Mouse (Mus musculus) forebrain, postnatal 0 days (tissue): Measurements from ENCODE around the gene Usp12. TPM values are rescaled to one million over a fixed set of nuclear protein-coding genes. Genes with fewer than 3 reads are reported as not detected.

Experiments used
- ATAC-seq: fragments of 200-750 bp; cut with Nextera tagmentation; 2 replicates; pipeline ENCODE4 v1.8.0; 2017; ENCODE audit warnings: mild to moderate bottlenecking, moderate library complexity
- DNase-seq: peaks from one replicate; pipeline ENCODE4 v3.0.0-alpha.2; 2015
- H3K27ac ChIP-seq: fragments of 300-500 bp; sonication (generic); 2 replicates; pipeline ENCODE4 v1.5.1; 2014; ENCODE audit warnings: low read depth, mild to moderate bottlenecking, antibody characterized with exemption, low read length, moderate library complexity, mixed read lengths
- H3K27me3 ChIP-seq: fragments of 300-500 bp; sonication (generic); 2 replicates; pipeline ENCODE4 v1.6.1; 2014; ENCODE audit warnings: mild to moderate bottlenecking, low read length, mixed read lengths; ENCODE audit not compliant: insufficient read depth
- H3K36me3 ChIP-seq: fragments of 300-500 bp; sonication (generic); 2 replicates; pipeline ENCODE4 v1.6.1; 2014; ENCODE audit warnings: mild to moderate bottlenecking, moderate library complexity; ENCODE audit not compliant: insufficient read depth
- H3K4me1 ChIP-seq: fragments of 300-500 bp; sonication (generic); 2 replicates; pipeline ENCODE4 v1.6.1; 2014; ENCODE audit warnings: antibody characterized with exemption; ENCODE audit not compliant: insufficient read depth
- H3K4me2 ChIP-seq: fragments of 300-500 bp; sonication (generic); 2 replicates; pipeline ENCODE4 v1.6.1; 2014; ENCODE audit warnings: low read depth, mild to moderate bottlenecking, moderate library complexity
- H3K4me3 ChIP-seq: fragments of 300-500 bp; sonication (generic); 2 replicates; pipeline ENCODE4 v1.5.1; 2014; ENCODE audit warnings: low read depth, low read length, mixed read lengths
- H3K9ac ChIP-seq: fragments of 300-500 bp; sonication (generic); 2 replicates; pipeline ENCODE4 v1.6.1; 2014; ENCODE audit warnings: mild to moderate bottlenecking
- H3K9me3 ChIP-seq: fragments of 300-500 bp; sonication (generic); 2 replicates; pipeline ENCODE4 v1.6.1; 2016; ENCODE audit warnings: low read length
- CTCF ChIP-seq: sonication (generic); IDR thresholded peaks from 2 replicates; pipeline ENCODE4 v1.5.1; 2016; ENCODE audit warnings: antibody characterized with exemption, control low read depth, low read depth
- WGBS: fragments of 180-500 bp; shearing (Covaris S2); extraction: QIAGEN DNeasy Blood & Tissue Kit; methylation state at CpG from one replicate; pipeline ENCODE4 v1.1.7; 2014; 5-methylcytosine and 5-hydroxymethylcytosine counted together
- polyA plus RNA-seq: library from polyadenylated mRNA; unstranded; fragments of >200 nt; fragmentation: Nextera tagmentation; extraction: Ambion mirVana; gene quantifications from 2 replicates; pipeline ENCODE4 v1.2.1, GENCODE M21; 2015
- total RNA-seq: library from RNA; depleted of rRNA; stranded (reverse); fragments of >200 nt; gene quantifications from 2 replicates; pipeline ENCODE4 v1.2.3, GENCODE M21; 2014

Usp12 gene
- total and polyA plus RNA-seq, 2 experiments from 2014 or later = 16.2 to 31.1 TPM

DNA sequence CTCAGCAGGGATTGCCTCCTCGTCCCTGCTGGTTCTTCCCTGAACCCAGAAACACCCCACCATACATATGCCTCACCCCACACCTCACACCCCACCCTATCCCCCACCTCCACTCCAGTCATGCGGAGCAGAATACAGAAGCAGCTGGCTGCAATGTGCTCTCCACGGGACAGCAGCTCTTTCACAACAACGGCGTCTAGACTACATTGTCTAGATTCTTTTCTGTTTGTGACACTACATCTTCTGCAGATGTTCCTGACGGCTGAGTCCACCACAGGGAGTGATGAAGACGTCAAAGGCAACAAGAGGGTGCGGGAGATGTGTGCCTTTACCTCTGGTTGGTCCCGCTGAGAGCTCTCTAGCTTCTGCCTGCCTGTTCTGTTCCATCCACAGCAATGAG lies 3.2 kb upstream of the Usp12 start:
- DNase-seq (no peak), ATAC-seq (no peak)
- H3K4me1 ChIP-seq = peaks cover 7% of the 10 kb centered on the region
- H3K9ac ChIP-seq = no peak overlapping the region
- H3K9me3 ChIP-seq = no peaks in the 10 kb centered on the region
- H3K27me3 ChIP-seq = no peaks in the 10 kb centered on the region
- H3K27ac ChIP-seq = no peak overlapping the region
- TF ChIP-seq CTCF = no peak
- no peaks in the 10 kb centered on the region for H3K36me3 ChIP-seq
- H3K4me3 ChIP-seq = no peak overlapping the region
- H3K4me2 ChIP-seq = no peak overlapping the region
- WGBS = 60% methylated on average over 9 of the region's 9 CpGs

DNA sequence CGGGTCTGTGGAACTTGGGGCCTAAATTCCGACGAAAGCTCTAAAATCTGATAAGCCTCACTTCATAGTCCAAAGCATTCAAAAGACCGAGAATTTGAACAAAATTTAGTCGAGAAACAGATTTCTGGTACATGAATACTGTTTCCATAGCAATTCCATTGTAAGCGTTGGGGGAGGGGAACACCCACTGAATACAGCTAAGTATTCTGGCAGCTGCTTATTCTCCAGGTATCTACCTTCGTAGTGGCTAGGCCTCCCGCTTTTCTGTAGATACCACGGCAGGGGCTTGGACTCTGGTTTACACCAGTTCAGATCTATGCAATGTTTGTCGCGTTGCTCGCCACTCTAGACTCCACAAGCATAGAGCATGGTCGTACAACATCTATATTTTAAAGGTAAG lies 922 bp upstream of the Usp12 start:
- WGBS = 63% methylated on average over 13 of the region's 13 CpGs
- Histone ChIP-seq H3K4me1 (peaks cover 10% of the 10 kb centered on the region), H3K27me3 (no peaks in the 10 kb centered on the region), H3K9ac (no peak overlapping the region), H3K9me3 (no peaks in the 10 kb centered on the region), H3K4me2 (peak overlapping the region; percentile 79; the same call in 1 of the 2 replicates), H3K4me3 (no peak overlapping the region), H3K36me3 (no peaks in the 10 kb centered on the region), H3K27ac (peak overlapping the region; percentile 94)
- no peak for TF ChIP-seq CTCF
- DNase-seq = peak; percentile 64
- ATAC-seq = no peak

DNA sequence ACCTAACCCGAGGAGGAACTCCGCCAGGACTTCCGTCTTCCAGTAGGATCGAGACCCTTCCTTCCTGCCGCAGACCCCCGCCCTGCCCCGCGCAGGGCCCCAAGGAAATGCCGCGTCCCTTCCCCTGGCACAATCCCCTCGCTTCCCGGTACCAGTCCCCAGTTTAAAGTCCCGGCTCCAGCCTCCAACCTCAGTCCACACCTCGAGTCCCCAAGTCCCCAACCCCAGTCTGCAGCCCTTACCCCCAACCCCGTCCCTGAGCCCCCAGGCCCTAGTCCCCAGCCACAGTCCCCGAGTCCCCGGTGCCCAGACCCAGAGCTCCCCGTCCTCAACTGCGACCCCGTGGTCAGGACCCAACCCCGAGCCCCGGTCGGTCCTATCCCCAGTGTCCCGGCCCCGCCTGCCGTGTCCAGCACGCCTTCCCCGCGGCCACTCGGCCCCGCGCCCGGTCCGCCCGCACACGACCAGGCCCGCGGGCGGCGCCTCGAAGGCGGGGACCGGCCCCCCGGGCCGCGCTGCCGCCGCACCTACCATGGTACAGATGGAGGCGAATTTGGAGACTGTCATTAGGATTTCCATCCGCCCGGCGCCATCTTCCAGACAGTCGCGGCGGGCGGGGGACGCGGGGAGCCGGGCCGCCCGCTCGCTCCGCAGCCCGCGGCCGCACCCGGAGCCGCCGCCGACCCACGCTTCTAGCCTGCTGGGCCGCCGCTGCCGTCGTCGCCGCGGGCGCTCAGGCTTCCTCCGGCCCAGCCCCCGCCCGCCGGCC lies 538 bp downstream of the Usp12 start:
- peak overlapping the region; percentile 94 for H3K27ac ChIP-seq
- no peak for TF ChIP-seq CTCF
- H3K4me2 ChIP-seq = peak overlapping the region; percentile 79
- H3K4me3 ChIP-seq = peak overlapping the region; percentile 76
- no peaks in the 10 kb centered on the region for H3K9me3 ChIP-seq
- DNase-seq (no peak), ATAC-seq (peak; percentile 61)
- WGBS = 3% methylated on average over 82 of the region's 83 CpGs
- H3K36me3 ChIP-seq = no peaks in the 10 kb centered on the region
- H3K9ac ChIP-seq = peak overlapping the region; percentile 89
- no peaks in the 10 kb centered on the region for H3K27me3 ChIP-seq
- peaks cover 10% of the 10 kb centered on the region for H3K4me1 ChIP-seq

DNA sequence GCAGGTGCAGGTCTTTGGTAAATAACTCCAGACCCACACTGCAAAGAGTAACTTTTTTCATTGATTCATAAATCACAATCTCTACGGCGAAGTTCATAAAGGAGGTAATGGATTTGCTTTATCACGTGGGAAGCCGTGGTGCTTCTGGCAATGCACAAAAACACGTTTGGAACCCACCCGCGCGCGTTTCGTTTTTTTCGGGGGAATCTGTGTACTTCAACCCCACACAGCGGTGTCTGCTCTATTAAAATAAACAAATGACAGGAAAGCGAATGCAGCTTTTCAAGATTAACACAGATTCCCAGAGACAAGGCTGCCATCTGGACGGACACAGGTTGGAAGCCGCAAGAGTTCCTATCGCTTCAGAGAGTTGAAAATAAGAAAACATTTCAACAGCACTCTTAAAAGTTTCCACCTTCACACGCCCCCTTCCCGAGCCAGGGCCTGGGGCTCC lies 1.1 kb downstream of the Usp12 start:
- H3K4me1 ChIP-seq = peaks cover 10% of the 10 kb centered on the region
- H3K9me3 ChIP-seq = no peaks in the 10 kb centered on the region
- peak overlapping the region; percentile 76 for H3K4me3 ChIP-seq
- WGBS = 3% methylated on average over 18 of the region's 18 CpGs
- TF ChIP-seq CTCF = no peak
- H3K36me3 ChIP-seq = no peaks in the 10 kb centered on the region
- DNase-seq (no peak), ATAC-seq (no peak)
- no peak overlapping the region for H3K27ac ChIP-seq
- H3K27me3 ChIP-seq = no peaks in the 10 kb centered on the region
- H3K4me2 ChIP-seq = peak overlapping the region; percentile 79
- peak overlapping the region; percentile 89 for H3K9ac ChIP-seq

DNA sequence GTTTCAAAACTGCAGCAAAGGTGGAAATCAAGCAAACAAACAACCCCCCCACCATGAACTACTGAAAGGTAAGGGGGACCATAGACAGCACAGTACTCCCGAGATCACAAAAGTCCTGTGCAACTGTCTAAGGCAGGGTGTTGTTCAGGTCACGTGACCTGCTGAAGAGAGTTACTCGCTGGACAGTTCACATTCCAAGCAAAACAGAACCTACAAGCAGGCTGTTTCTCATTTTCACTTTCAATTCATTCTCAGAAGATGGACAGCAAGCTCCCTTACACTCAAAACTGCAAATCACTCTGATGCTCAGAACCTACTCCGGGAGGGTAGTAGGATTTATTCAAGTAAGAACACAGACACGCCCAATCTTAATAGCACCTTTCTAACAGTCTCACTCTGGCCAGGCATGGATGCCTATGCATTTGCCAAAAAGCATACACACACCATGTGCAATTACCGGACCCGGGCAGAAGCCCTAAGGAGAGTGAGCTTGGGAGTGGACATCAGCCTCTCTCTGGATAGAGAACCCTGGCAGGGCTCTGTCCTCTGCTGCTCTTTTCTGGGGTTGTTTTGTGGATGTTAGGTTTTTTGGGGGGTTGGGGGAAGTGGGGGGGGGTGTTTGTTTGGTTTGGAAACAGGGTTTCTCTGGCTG lies 2.5 kb downstream of the Usp12 start:
- H3K4me2 ChIP-seq = peak overlapping the region; percentile 2
- H3K4me1 ChIP-seq = peaks cover 10% of the 10 kb centered on the region
- DNase-seq (no peak), ATAC-seq (no peak)
- no peak overlapping the region for H3K4me3 ChIP-seq
- H3K27me3 ChIP-seq = no peaks in the 10 kb centered on the region
- no peak overlapping the region for H3K27ac ChIP-seq
- H3K9me3 ChIP-seq = no peaks in the 10 kb centered on the region
- H3K36me3 ChIP-seq = no peaks in the 10 kb centered on the region
- TF ChIP-seq CTCF = no peak
- no peak overlapping the region for H3K9ac ChIP-seq
- whole genome bisulfite sequencing = 82% methylated on average over 7 of the region's 7 CpGs

DNA sequence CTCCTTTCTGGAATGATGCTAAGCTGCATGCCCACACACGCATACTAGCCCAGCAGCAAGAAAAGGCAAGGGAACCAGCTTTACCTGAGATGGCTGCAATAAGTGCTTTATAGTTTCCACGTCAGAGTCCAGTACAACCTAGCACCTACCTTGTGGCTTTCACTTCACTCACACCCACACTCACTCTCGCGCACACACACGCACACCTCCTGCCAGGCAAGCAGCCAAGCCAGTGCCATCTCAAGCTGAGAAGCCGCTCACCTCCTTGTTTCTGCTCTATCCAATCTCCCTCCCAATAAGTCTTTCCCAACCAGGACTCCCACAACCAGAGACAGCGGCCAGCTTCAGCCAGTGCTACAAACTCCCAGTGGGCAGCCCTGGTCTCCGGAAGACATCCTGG lies 3.9 kb downstream of the Usp12 start:
- Histone ChIP-seq H3K27ac (no peak overlapping the region), H3K36me3 (no peaks in the 10 kb centered on the region), H3K27me3 (no peaks in the 10 kb centered on the region), H3K4me3 (no peak overlapping the region), H3K4me1 (peaks cover 10% of the 10 kb centered on the region), H3K9me3 (no peaks in the 10 kb centered on the region), H3K4me2 (no peak overlapping the region), H3K9ac (peak overlapping the region; percentile 14; the same call in 1 of the 2 replicates)
- TF ChIP-seq CTCF = no peak
- 67% methylated on average over 8 of the region's 8 CpGs for WGBS
- DNase-seq (no peak), ATAC-seq (no peak)

DNA sequence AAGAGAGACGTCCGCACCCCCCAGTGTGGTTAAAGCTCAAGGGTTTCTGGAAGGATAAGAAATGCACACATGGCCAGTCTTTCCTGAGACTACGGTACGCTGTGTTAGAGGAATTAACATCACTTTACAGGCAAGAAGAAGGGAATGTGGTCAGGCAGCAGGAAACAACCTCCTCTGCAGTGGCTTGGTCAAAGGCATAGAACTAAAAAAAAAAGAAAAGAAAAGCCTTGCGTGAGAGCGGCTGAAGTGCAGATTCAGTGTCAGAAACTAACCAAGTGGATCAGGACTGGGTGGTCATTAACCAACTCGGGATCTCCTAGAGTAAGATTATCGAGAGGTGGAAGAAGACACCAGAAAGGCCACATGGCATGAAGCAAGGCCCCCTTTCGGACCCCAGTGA lies 5.4 kb downstream of the Usp12 start:
- no peak for TF ChIP-seq CTCF
- Histone ChIP-seq H3K9me3 (no peaks in the 10 kb centered on the region), H3K4me2 (no peak overlapping the region), H3K4me3 (no peak overlapping the region), H3K36me3 (no peaks in the 10 kb centered on the region), H3K27ac (no peak overlapping the region), H3K9ac (no peak overlapping the region), H3K27me3 (no peaks in the 10 kb centered on the region), H3K4me1 (peaks cover 10% of the 10 kb centered on the region)
- WGBS = 77% methylated on average over 9 of the region's 9 CpGs
- no peak for DNase-seq
- no peak for ATAC-seq
